26 mouse cellular contexts compared by ENCODE assay signal in genomic region chr2:52539318-52539717, GRCm38 (mm10).
DNase-seq lines count a peak whose midpoint lies in the region; ATAC-seq lines count a peak whose summit lies in the region.
"Had no signal": no experiment of that assay in that cellular context is flagged by ENCODE, and none has a peak within 500 bp of the region (broad histone marks: within the 10 kb centered on the region; RNA-seq: fewer than 3 reads in every experiment).

No protein-coding gene starts in this region.

- WGBS in embryonic facial prominence, embryonic 15.5 days: 59% methylated on average over 6 of the region's 6 CpGs
- 85% methylated on average over 6 of the region's 6 CpGs for WGBS in embryonic facial prominence, embryonic 10.5 days
- 87% methylated on average over 6 of the region's 6 CpGs for WGBS in heart, embryonic 10.5 days
- WGBS in heart, embryonic 11.5 days (ENCODE audit: insufficient replicate concordance): 83% methylated on average over 6 of the region's 6 CpGs
- 86% methylated on average over 6 of the region's 6 CpGs for WGBS in kidney, embryonic 16.5 days

- H3K36me3 ChIP-seq in embryonic facial prominence, embryonic 15.5 days: no peaks in the 10 kb centered on the region
- H3K36me3 ChIP-seq in embryonic facial prominence, embryonic 10.5 days (replicated peaks): no peaks in the 10 kb centered on the region
- no peaks in the 10 kb centered on the region for H3K36me3 ChIP-seq in heart, embryonic 10.5 days
- H3K36me3 ChIP-seq in heart, embryonic 11.5 days (ENCODE audit: control insufficient read depth, insufficient read depth, low read length): no peaks in the 10 kb centered on the region
- H3K36me3 ChIP-seq in kidney, embryonic 16.5 days (ENCODE audit: insufficient read depth, low read length): no peaks in the 10 kb centered on the region
- H3K36me3 ChIP-seq: hindbrain, embryonic 10.5 days had no signal

- no peak overlapping the region for H3K4me2 ChIP-seq in embryonic facial prominence, embryonic 15.5 days (replicated peaks)
- H3K4me2 ChIP-seq in heart, embryonic 11.5 days: no peak overlapping the region
- H3K4me2 ChIP-seq in kidney, embryonic 16.5 days (replicated peaks; ENCODE audit: low read depth, low read length): no peak overlapping the region
- H3K4me2 ChIP-seq: hindbrain, embryonic 14.5 days had no signal

- H3K4me3 ChIP-seq in embryonic facial prominence, embryonic 15.5 days (replicated peaks): no peak overlapping the region
- no peak overlapping the region for H3K4me3 ChIP-seq in embryonic facial prominence, embryonic 10.5 days
- no peak overlapping the region for H3K4me3 ChIP-seq in heart, embryonic 10.5 days
- H3K4me3 ChIP-seq in heart, embryonic 11.5 days (ENCODE audit: low read depth, low read length): no peak overlapping the region
- H3K4me3 ChIP-seq in kidney, embryonic 16.5 days (ENCODE audit: low read length): no peak overlapping the region
- H3K4me3 ChIP-seq: hindbrain, embryonic 10.5 days had no signal

- no peaks in the 10 kb centered on the region for H3K27me3 ChIP-seq in embryonic facial prominence, embryonic 15.5 days
- no peaks in the 10 kb centered on the region for H3K27me3 ChIP-seq in embryonic facial prominence, embryonic 10.5 days (replicated peaks; ENCODE audit: low read depth, poor library complexity, severe bottlenecking)
- no peaks in the 10 kb centered on the region for H3K27me3 ChIP-seq in heart, embryonic 10.5 days (ENCODE audit: insufficient read depth, poor library complexity, severe bottlenecking)
- H3K27me3 ChIP-seq in heart, embryonic 11.5 days (ENCODE audit: control insufficient read depth, insufficient read depth, low read length): no peaks in the 10 kb centered on the region
- no peaks in the 10 kb centered on the region for H3K27me3 ChIP-seq in kidney, embryonic 16.5 days (ENCODE audit: insufficient read depth, low read length)

- H3K9me3 ChIP-seq in embryonic facial prominence, embryonic 15.5 days (replicated peaks): no peaks in the 10 kb centered on the region
- no peaks in the 10 kb centered on the region for H3K9me3 ChIP-seq in embryonic facial prominence, embryonic 10.5 days
- H3K9me3 ChIP-seq in heart, embryonic 10.5 days: no peaks in the 10 kb centered on the region
- no peaks in the 10 kb centered on the region for H3K9me3 ChIP-seq in heart, embryonic 11.5 days (replicated peaks; ENCODE audit: control insufficient read depth, low read length)
- no peaks in the 10 kb centered on the region for H3K9me3 ChIP-seq in kidney, embryonic 16.5 days (ENCODE audit: low read length)
- H3K9me3 ChIP-seq: hindbrain, embryonic 10.5 days had no signal

- H3K9ac ChIP-seq in embryonic facial prominence, embryonic 15.5 days: no peak overlapping the region
- no peak overlapping the region for H3K9ac ChIP-seq in heart, embryonic 11.5 days (ENCODE audit: low read depth, low read length)
- H3K9ac ChIP-seq in kidney, embryonic 16.5 days (replicated peaks; ENCODE audit: low read length): no peak overlapping the region
- H3K9ac ChIP-seq: forebrain, postnatal 0 days; hindbrain, embryonic 14.5 days had no signal

- no peak for DNase-seq in embryonic facial prominence, embryonic 10.5 days (ENCODE audit: low spot score)
- DNase-seq in heart, embryonic 10.5 days (ENCODE audit: low spot score): peak; percentile 27
- DNase-seq in A20 (ENCODE audit: low read depth, low spot score) (peak; percentile 7), liver (no peak)
- DNase-seq: adrenal gland, adult 2 months; adrenal gland, postnatal 25 days; cerebellum, adult 11-12 months; cerebellum, adult 9-11 months; cerebellum, postnatal 25 days; embryo, embryonic 11 days; forebrain, postnatal 0 days; gastrocnemius, postnatal 10 days; gastrocnemius, postnatal 36 days; heart, adult 18-20 months; kidney, adult 18-20 months had no signal

- 0 out of 2 replicates have a peak overlapping the region, but pooled peaks have one; percentile 4 for H3K27ac ChIP-seq in embryonic facial prominence, embryonic 15.5 days (replicated peaks)
- no peak overlapping the region for H3K27ac ChIP-seq in embryonic facial prominence, embryonic 10.5 days (replicated peaks)
- no peak overlapping the region for H3K27ac ChIP-seq in heart, embryonic 10.5 days
- no peak overlapping the region for H3K27ac ChIP-seq in heart, embryonic 11.5 days (ENCODE audit: low read depth, low read length)
- H3K27ac ChIP-seq in kidney, embryonic 16.5 days (ENCODE audit: low read length): no peak overlapping the region
- H3K27ac ChIP-seq: hindbrain, embryonic 10.5 days; hindbrain, embryonic 14.5 days; hindbrain, postnatal 0 days had no signal

- H3K4me1 ChIP-seq in embryonic facial prominence, embryonic 15.5 days: no peaks in the 10 kb centered on the region
- H3K4me1 ChIP-seq in embryonic facial prominence, embryonic 10.5 days: no peaks in the 10 kb centered on the region
- no peaks in the 10 kb centered on the region for H3K4me1 ChIP-seq in heart, embryonic 10.5 days
- H3K4me1 ChIP-seq in heart, embryonic 11.5 days (ENCODE audit: control insufficient read depth, insufficient read depth, low read length): no peaks in the 10 kb centered on the region
- H3K4me1 ChIP-seq in kidney, embryonic 16.5 days (ENCODE audit: insufficient read depth, low read length): no peaks in the 10 kb centered on the region

- no peak for ATAC-seq in embryonic facial prominence, embryonic 15.5 days (ENCODE audit: insufficient number of reproducible peaks, low FRiP score, low TSS enrichment, low read depth)
- no peak for ATAC-seq in heart, embryonic 11.5 days (replicated peaks; ENCODE audit: insufficient number of reproducible peaks, low FRiP score, low TSS enrichment)
- peak; percentile 78 for ATAC-seq in granulocyte monocyte progenitor cell, adult 5-6 weeks (replicated peaks; ENCODE audit: poor library complexity, severe bottlenecking)
- ATAC-seq in kidney, embryonic 16.5 days (ENCODE audit: low FRiP score, low TSS enrichment): no peak
- ATAC-seq: CD4-positive, CD25-positive, alpha-beta regulatory T cell, adult 4 months; forebrain, embryonic 14.5 days; forebrain, postnatal 0 days; hindbrain, postnatal 0 days; inflammation-experienced regulatory T-cells, adult 6 months; intestine, embryonic 16.5 days had no signal

Comparison
In these comparisons a context has a peak if more than half of its experiments do, and no peak if none do; other contexts are left out.
1. DNase-seq: peak in heart, embryonic 10.5 days (single experiment) and A20 (single experiment); none in embryonic facial prominence, embryonic 10.5 days (single experiment) and liver (single experiment).